Mouse (Mus musculus) bone marrow macrophage, adult 2 months (primary cell): Measurements from ENCODE around the gene Khdrbs1.

ENCODE experiments used
- CTCF ChIP-seq: IDR thresholded peaks from 2 replicates; pipeline ENCODE4 v1.5.1; 2012; ENCODE audit warnings: low read depth, mild to moderate bottlenecking, low read length, moderate library complexity
- POLR2A ChIP-seq: IDR thresholded peaks from 2 replicates; pipeline ENCODE4 v1.6.1; 2012; ENCODE audit warnings: mild to moderate bottlenecking, low read depth, low read length, borderline replicate concordance

DNA sequence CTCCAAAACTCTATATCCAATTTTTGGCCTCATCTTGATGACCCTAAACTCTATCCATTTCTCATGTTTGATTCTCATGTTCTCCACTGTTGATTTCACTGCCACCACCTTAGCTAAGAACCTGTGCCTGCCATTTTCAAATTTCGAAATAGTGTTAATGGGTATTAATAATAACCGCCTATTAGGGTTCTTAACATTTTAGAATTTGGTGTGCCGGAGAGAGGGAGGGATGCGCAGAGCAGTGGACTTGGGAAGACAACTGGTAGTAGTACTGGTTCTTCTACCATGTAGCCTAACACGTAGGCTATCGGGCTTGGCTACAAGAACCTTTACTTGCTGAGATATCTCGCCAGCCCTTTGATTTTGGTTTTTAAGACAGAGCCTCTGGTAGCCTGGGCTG, 44.9 kb downstream of the Khdrbs1 start:
- TF ChIP-seq CTCF (no peak), POLR2A (no peak)
